Mouse (Mus musculus) embryo, embryonic 9.5 days (tissue): ENCODE results near the gene Gm49601.

Experiments
- DNase-seq: peaks from one replicate; pipeline ENCODE4 v3.0.0-alpha.2; 2017; ENCODE audit errors: extremely low spot score

The Gm49601 gene

DNA sequence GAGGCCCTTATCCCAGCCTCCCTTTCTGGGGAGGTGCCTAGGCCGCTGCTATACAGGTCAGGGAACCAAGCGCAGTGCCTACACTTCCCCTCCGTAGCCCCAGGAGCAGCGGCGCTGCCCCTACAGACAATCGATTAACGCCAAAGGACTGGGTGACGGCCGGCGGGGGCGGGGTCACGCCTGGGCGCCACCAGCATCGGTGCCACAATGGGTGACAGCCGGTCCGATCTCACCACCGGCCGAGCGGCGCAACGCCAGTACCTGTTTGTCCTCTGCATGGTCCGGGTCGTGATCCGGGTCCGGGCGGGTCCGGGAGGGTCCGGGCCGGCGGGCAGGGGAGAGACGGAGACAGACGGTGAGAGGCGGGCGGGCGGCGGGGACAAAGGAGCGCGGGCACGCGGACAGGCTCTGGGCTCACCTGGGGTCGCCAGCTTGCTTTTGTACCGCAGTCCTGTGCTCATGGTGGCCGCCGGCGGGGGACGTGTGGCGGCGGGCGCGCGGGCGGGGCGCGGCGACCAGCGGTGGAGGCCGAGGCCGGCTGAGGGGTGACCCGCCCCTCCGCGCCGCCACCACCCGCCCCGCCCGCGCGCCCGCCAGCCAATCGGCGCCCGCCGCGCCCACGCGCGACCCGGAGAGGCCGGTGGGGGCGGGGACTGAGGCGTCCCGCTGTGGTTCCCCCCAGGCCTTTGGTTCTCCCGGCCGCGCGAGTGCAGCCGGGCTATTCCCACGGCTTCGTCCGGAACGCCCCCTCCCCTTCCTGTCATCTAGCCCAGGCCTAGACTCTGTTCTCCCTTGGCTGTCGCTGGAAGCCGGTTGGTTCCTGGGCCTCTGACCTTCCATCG lies 3.4 kb upstream of the Gm49601 start, which contains the start of gene Sept5:
TSS of gene Sept5 (minus strand) at position 565 of the 842 bp plus-strand sequence.
- DNase-seq = peak; percentile 62

DNA sequence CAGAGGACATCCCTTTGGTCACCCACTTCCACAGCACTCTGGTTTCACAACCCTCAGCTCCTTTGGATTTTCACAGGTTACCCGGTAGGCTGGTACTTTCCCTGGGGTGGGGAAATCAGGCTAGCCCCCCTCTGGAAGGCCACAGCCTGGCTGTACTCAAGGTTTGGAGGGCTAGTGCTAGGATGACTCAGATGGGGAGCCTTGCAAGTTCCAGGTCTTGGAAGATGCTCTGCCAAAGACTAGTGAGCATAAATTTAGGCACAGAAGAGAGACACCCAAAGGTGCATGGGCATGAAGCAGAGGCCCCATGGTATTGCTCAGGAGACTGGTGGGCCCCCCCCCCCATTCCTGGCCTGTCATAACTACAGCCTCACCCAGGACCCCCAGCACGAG lies 2.7 kb upstream of the Gm49601 start:
- no peak for DNase-seq

DNA sequence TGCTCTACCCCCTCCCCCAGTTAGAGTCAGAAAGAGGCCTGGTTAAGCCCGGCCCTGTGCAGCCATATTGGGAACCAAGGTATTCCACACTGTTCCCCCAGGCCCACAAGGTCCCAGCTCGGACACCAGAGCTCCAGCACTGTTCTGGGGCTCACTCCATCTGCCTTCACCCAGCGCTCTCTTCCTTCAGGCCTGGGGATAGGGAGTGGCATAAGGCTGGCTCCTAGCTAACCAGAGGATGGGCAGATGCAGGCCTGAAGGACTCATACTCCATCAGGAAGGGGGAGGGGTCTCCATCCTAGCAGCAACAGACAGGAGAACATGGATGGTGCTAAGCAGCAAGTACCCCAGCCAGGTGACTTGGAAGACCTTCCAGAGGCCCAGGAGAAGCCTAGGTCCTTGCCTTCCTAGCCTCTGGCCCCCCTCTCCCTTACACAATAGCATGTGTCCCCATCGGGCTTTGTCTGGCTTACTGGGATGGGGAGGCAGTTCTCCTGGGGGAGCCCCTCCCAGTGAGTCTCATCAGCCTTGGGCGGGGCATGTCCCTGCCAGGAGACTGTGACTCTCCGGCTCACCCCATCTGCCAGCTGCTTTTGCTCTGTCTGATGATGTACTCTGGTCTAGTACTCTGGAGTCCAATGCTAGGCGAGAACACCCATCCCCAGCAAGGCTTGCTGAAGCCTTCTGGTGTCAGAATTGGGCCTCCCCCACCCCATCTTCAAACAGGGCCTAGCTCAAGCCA lies 2.1 kb upstream of the Gm49601 start:
- DNase-seq = no peak

DNA sequence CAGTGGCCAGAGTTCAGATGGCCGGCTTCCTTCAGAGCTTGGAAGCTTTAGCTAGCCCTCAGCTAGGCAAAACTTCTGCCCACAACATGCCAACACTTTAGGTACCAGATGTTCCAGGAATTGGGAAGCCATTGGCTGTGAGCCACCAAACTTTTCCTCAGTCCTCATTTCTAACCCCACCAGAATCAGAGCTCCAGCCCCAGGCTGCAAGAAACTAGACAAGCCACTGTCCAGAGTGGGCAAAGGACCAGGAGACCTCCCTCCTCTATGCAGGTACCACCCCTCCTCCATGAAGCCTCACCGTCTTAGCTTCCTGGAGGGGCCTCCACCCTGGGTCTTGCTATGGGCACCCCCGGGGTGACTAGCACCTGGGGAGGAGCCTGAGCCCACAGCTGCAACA lies 936 bp upstream of the Gm49601 start:
- DNase-seq = no peak

DNA sequence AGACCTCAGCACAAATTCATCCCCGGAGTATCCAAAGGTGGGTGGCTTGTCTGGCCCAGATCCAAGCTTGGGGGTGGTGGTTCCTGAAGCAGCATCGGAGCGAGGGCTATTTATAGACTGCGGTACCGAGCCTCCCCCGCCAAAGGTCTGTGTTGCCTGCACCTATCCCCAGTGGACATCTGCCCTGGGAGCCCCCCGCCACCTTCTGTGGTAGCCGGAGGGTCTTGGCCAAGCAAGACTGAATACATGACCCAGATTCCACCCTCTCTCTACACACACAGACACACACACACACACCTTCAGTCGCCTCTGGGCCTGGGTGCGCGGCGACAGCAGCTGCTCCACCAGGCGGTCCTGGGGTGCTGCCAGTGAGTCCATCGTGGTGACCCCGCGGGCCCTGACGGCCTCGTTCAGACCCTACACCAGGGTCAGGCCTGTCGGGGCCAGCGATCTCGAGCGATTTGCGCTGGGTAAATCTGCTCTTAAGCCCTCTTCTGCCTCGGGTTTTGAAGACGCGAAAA lies 376 bp downstream of the Gm49601 start:
- no peak for DNase-seq

DNA sequence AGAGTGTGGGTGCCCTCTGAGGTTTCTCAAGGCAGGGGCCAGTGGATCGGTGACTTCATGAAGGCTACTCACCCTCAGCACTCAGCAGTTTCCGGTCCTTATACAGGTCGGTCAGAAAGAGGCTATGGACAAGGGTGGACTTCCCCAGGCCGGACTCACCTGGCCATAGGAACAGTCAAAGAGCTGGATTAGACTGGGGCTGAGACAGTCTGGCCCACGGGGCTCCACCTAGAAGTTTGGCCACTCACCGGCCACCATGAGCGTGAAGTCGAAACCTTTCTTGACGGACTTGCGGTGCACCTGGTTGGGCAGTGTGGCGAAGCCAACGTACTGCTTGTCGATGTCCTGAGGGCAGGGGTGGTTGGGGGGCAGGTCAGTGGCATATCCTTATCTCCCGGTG lies 1.1 kb downstream of the Gm49601 start:
- DNase-seq = no peak

DNA sequence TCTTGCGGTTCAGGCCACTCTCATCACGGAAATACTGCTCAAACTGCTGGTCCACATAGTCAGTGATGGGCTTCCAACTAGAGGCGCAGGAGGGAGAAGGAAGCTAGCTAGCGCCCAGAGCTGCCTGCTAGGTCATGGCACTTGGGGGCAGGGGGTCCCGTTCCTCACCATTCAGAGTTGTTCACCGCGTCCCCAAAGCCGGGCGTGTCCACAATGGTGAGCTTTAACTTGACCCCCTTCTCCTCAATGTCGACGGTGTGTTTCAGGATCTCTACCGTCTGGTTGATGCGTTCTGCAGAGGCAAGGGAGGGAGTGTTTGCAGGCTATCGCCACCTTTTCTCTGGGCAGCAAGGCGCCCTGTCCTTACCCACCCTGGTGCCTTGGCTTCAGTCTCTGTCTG lies 1.6 kb downstream of the Gm49601 start:
- no peak for DNase-seq

DNA sequence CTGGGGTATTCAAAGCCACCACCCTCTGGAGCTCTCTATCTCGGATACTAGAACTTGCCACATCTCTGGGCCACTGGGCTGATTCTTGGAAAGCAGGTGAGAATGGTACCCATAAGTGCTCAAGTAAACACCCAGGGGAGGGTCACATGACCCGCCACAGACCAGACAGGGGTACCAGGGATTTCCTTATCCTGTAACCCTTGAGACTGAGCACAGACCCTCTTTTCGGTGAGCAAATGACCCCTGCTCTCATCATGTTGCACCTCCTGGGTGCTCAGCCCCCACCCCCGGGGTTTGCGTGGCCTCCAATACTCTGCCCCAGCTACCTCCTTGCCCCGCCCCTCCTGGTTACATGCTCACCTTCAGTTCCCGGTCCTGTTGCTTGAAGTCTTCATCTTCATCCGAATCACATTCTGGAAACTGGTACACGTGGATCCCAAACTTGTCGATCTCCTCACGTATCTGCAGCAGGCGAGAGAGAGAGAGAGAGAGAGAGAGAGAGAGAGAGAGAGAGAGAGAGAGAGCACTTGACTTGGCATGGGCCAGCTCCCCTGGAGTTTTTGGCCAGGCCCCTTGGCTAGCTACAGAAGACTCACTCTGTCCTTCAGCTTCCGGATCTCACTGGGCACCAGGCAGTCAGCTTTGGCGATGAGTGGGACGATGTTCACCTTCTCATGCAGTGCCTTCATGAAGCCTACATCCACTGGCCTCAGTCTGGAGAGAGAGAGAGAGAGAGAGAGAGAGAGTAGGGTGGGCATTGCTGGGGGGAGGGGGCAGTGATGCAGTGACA lies 2.3 kb downstream of the Gm49601 start:
- no peak for DNase-seq

DNA sequence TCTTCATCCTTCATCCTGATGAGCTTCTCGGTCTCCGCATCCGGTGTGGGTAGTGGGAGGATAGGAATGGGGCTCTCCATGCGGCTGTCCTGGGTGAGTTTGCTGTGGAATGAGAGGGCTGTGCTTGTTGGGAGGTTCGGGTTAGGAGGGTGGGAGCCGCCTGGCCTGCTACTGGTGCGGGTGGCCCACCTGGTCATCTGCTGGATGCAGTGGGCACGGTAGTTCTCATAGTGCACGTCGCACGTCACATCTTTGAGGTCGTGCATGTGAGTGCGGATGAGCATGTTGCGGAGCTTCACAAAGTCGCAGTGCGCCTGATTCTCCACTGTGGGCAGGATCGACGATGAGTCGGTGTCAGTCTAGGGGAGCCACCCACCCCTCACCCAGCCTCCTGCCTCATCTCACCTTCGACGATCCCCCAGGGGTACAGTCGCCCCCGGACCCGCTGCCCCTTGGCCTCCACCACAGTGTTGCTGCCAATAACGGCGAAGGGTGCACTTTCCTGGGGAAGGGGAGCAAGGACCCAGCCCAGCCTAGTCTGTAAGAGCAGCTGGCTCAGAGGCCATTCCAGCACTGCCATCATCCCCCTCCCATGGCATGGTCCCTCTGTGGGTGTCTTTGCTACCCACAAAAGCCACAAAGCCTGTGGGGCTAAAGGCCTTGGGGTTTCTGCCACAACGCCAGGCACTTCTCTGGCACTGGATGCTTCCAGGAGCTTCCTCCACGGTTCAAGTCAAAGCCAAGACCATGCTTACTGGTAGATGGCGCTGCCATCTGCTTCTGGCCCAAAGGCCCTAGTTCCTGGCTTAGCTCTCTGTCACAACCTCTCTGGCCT lies 3.1 kb downstream of the Gm49601 start:
- DNase-seq = no peak

DNA sequence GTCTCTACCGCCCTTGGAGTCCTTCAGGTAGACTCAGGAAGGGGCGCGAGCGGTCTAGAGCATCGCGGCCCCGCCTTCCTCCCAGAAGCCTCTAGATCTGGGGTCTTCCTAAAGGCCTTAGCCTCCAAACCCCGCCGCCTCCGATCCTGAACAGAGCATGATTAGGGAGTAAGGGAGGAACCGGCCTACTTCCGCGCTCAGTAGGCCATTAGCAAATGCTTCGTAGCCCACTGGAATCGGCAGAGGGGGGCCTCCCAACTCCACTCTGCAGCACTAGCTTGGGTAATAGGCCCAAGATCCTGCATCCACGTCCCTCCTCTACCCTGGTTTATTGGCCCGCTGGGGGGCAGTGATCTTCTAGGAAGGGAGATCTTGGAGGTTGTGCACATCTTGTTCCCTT lies 4.2 kb downstream of the Gm49601 start, which contains the start of gene Gp1bb:
TSS of gene Gp1bb (minus strand) at position 385 of the 400 bp plus-strand sequence.
- no peak for DNase-seq

DNA sequence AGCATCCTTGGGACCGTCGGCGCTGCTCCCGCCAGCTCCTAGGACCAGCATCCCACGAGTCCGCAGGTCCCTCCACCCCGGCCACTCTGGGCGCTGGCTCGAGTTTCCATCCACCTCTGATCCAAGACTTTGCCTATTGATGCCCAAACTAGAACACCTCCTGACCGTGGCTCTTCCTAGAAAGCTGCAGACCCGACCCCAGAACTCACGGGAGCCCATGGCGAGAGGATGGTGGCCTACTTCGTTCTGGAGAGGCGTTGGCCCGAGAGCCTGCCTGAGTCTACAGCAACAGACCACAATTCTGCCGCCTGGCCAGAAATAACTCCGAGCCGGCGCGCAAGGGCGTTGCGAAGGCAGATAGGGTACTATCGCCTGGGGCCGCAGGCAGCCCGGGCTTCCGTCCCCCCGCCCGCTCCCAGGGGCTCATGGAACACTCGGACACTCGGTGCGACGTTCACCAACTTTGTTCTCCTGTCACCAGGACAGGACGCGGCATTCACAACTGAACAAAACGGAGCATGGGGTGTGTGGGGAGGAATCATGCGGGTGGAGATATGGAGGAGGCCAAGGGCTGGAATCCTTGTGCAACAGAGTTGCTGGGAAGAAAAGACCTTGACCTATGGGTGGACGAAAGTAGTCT lies 4.7 kb downstream of the Gm49601 start:
- no peak for DNase-seq

DNA sequence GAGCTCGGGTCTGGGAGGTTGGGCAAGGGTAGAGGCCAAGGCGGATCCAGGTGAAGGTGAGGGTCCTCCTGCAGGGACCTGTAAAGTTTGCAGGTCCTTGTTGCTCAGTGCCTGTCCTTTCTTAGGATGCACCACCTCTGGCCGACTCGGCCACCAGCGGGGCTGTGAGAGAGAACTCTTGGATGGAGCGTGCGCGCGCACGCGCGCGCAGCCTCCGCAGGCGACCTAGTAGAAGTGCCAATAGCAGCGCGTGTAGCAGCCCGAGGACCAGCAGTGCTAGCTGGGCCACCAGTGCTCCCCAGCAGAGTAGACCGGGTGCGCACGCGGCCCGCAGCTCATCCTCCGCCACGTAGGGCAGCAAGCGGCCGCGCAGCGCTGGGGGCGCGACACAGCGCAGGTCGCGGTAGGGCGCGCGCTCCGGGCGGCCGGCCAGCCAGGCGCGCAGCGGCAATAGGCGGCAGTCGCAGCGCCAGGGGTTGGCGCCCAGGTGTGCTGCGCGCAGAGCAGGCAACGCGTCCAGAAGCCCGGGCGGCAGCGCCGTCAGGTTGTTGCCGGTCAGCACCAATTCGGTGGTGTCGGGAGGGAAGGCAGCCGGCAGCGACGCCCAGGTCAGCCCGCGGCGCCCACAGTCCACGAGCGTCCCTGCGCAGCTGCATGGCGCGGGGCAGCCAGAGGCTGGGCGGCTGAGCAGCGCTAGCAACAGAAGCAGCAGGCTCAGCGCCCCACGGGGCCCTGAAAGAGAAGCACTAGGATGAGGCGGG lies 5.4 kb downstream of the Gm49601 start:
- no peak for DNase-seq

DNA sequence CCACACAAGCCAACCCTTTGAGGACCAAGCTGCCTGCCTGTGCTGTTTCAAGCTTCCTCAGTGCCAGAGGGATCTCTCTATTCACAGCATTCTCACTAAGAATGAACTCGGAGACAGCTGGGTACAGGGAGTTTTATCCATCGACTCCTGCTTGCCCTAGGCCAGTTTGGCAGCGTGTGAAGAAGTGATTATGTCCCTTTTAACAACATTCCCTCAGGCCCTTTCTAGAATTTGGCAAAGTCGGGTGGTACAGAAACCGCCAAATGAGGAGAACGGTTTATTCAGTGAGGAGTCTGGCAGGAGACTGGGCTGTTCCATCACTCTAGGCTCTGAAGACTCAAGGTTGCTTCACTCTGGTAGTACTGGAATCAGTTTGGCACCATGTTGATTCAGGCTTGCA lies 6.0 kb downstream of the Gm49601 start:
- DNase-seq = no peak

DNA sequence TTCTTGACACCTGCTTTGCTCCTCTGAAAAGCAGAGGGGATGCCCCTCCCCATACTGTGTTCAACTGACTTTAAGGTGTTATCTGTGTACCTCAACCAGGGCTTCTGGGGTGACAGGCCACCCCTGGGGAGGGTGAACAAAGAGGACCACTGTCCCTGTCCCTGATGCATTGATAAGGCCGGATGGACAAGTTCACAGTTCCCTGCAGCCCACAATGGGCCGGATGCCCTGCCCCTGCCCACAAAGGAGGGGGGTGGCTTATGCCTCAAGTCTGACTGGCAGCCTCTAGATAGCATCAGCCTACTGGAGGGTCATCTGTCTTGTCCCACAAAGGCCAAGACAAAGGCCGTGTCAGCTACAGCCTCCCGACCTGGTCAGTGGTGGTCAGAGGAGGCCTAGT lies 7.1 kb downstream of the Gm49601 start:
- no peak for DNase-seq

DNA sequence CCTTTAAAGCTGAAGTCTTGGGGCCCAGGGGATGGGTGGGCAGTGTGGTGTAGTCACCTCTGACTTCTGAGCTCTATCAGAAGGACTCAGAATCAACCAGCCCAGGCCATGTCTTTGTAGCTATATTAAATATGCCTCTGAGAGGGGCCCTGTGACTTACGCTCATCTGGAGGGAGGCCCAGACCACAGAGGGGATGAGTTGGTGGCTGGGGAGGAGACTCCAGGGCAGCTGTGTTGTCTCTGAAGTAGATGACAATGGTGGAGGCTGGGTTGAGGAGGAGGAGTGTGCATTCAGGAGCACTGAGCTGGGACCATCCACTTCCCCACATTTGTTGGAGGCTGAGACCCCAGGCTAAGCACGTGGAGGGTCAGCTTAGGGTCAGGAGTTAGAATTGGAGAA lies 7.9 kb downstream of the Gm49601 start:
- DNase-seq = no peak

DNA sequence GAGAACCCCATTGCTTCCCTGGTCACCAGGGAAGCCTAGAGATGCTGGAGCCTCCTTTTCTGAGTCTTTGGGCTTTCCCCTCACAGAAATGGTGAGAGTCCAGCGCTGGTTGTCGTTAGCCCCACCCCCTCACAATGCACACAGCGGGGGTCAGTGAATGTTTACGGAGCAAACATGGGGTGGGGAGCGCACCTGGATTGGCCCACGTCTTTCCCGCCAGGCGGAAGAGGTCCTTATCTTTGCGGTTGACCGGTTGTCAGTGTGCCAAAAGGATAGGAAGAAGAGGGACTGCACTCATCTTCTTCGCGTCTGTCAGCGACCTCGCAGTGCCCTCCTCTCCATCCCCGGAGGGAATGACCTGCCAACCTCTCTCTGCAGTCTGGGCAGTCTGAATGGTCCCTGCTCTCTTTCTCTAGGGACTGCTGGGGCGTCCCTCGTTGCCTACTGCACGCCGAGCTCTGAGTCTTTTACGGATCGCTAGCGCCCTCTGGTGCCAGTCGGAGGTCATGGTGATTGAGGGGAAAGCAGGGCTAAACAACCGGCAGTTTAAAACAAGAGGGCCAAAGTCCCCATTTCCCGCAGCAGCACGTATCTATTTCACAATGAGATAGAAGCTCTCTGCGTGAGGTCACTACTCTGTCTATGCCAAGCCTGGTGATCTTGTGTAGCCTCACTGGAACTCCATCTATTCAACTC lies 8.7 kb downstream of the Gm49601 start:
- peak; percentile 89 for DNase-seq

DNA sequence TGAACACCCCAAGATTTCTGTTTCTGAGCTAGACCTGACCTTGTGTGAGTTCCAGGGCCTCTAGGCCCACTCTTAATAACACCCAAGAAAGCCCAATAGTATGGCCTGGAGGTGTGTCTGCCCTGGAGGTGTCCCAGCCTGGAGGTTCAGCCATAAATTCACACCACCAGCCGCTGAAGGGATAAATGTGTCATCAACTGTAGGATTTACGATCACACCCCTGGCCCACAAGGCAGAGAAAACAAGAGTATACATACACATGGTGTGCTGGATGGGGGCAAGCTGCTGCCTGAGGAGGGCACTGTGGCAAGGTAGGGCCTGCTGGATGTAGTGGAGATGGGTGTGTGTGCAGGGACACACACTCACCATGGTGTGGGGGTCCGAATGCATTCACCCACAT lies 12.9 kb downstream of the Gm49601 start:
- DNase-seq = no peak

DNA sequence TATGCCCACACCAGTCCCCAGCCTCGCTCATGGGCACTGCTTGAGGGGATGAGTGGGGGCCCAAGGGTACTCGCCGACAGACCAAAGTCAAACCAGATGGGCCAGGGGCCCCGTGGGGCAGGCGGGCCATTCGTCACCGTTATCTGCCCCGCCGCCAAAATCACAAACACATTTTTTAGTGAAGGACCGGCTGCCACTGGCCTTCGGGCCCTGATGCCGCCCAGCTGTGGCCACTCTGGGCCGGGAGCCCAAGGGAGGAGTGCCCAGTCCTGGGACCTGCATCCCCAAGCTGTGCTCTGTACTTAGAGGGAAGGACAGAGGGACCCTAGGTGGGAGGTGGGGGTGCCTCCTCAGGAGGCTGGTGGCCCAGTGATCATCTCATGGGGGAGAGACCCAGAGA lies 14.5 kb downstream of the Gm49601 start:
- no peak for DNase-seq

DNA sequence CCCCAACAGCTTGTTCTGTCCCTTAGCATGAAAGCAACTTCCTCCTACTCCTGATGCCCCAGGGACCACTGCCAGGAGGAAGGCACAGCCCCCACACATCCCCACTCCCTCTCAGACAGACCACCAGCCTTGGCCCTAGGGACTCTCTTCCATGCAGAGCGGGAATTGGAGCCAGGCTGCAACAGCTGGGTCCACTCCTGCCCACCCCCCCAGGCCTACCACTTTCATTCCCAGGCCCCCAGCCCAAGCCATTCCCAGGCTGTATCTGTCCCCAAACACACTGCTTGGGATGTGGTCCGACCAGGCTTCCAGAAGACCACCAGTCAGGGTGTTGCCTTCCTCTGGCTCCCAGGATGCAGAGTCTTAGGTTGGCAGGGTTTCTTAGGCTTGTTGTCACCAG lies 17.1 kb downstream of the Gm49601 start:
- no peak for DNase-seq
